Mouse (Mus musculus) hindbrain, embryonic 16.5 days (tissue): ENCODE data around the gene Myo1b. TPM values are rescaled to one million over a fixed set of nuclear protein-coding genes. Genes with fewer than 3 reads are reported as not detected.

ENCODE experiments used
- ATAC-seq: fragments of 200-750 bp; cut with Nextera tagmentation; 2 replicates; pipeline ENCODE4 v1.8.0; 2017; ENCODE audit warnings: moderate TSS enrichment, moderate library complexity
- H3K27ac ChIP-seq: fragments of 300-500 bp; sonication (generic); 2 replicates; pipeline ENCODE4 v1.5.1; 2014; ENCODE audit warnings: low read depth, mild to moderate bottlenecking, control low read depth, low read length, moderate library complexity
- H3K27me3 ChIP-seq: fragments of 300-500 bp; sonication (generic); replicated peaks from 2 replicates; pipeline ENCODE4 v1.6.1; 2014; ENCODE audit warnings: low read length; ENCODE audit not compliant: control insufficient read depth, insufficient read depth
- H3K36me3 ChIP-seq: fragments of 300-500 bp; sonication (generic); 2 replicates; pipeline ENCODE4 v1.6.1; 2014; ENCODE audit warnings: mild to moderate bottlenecking, low read length, moderate library complexity, mixed read lengths; ENCODE audit not compliant: control insufficient read depth, insufficient read depth
- H3K4me1 ChIP-seq: fragments of 300-500 bp; sonication (generic); 2 replicates; pipeline ENCODE4 v1.6.1; 2014; ENCODE audit warnings: low read depth, low read length; ENCODE audit not compliant: control insufficient read depth, insufficient read depth
- H3K4me2 ChIP-seq: fragments of 300-500 bp; sonication (generic); 2 replicates; pipeline ENCODE4 v1.6.1; 2014; ENCODE audit warnings: mild to moderate bottlenecking, low read length, control low read depth, moderate library complexity
- H3K4me3 ChIP-seq: fragments of 300-500 bp; sonication (generic); 2 replicates; pipeline ENCODE4 v1.5.1; 2014; ENCODE audit warnings: mild to moderate bottlenecking, low read length, control low read depth, moderate library complexity
- H3K9ac ChIP-seq: fragments of 300-500 bp; sonication (generic); 2 replicates; pipeline ENCODE4 v1.6.1; 2014; ENCODE audit warnings: low read depth, mild to moderate bottlenecking, control low read depth, low read length, moderate library complexity
- H3K9me3 ChIP-seq: fragments of 300-500 bp; sonication (generic); 2 replicates; pipeline ENCODE4 v1.6.1; 2014; ENCODE audit warnings: mild to moderate bottlenecking, low read length, moderate library complexity; ENCODE audit not compliant: control insufficient read depth
- WGBS: fragments of 180-500 bp; shearing (Covaris S2); extraction: QIAGEN DNeasy Blood & Tissue Kit; methylation state at CpG from one replicate; pipeline ENCODE4 v1.1.7; 2014; 5-methylcytosine and 5-hydroxymethylcytosine counted together
- polyA plus RNA-seq: library from polyadenylated mRNA; unstranded; fragments of >200 nt; fragmentation: Nextera tagmentation; extraction: Ambion mirVana; gene quantifications from 2 replicates; pipeline ENCODE4 v1.2.1, GENCODE M21; 2015

Gene Myo1b
- polyA plus RNA-seq, 1 experiment from 2014 or later: 43.2 TPM

DNA sequence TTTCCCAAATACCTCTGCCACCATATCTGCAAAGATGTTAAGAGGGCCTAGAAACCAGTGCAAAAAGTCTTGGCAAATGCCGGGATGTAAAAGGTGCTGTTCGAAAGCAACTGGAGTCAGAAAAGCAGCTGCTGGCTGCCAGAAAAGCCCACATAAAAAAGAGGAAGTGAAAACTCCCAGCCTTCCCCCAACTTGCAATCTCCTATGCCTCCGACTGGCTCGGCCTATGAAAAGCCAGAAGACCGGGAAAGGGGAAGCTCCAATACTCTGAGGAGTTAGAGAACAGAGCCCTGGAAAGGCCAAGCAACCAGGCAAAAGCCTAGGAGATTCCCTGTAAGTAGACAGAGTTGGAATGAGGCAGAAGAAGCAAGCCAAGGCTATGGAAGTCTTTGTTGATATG lies 14.7 kb upstream of the Myo1b start:
- Histone ChIP-seq H3K27ac (no peak overlapping the region), H3K4me2 (no peak overlapping the region), H3K4me1 (no peaks in the 10 kb centered on the region), H3K9me3 (no peaks in the 10 kb centered on the region), H3K36me3 (no peaks in the 10 kb centered on the region), H3K27me3 (no peaks in the 10 kb centered on the region), H3K9ac (no peak overlapping the region), H3K4me3 (no peak overlapping the region)
- WGBS: 74% methylated on average over 5 of the region's 5 CpGs
- no peak for ATAC-seq

GRCm38 (mm10) chr1:51929557-51929956 lies 13.7 kb upstream of the Myo1b start:
- Histone ChIP-seq H3K9ac (no peak overlapping the region), H3K4me2 (no peak overlapping the region), H3K27ac (no peak overlapping the region), H3K9me3 (no peaks in the 10 kb centered on the region), H3K36me3 (no peaks in the 10 kb centered on the region), H3K27me3 (no peaks in the 10 kb centered on the region), H3K4me1 (no peaks in the 10 kb centered on the region), H3K4me3 (no peak overlapping the region)
- ATAC-seq: no peak
- WGBS: 76% methylated on average over 3 of the region's 3 CpGs

- Histone ChIP-seq H3K4me1 (no peaks in the 10 kb centered on the region), H3K9ac (no peak overlapping the region), H3K9me3 (no peaks in the 10 kb centered on the region), H3K27me3 (no peaks in the 10 kb centered on the region), H3K4me2 (peak overlapping the region; percentile 50), H3K36me3 (no peaks in the 10 kb centered on the region), H3K4me3 (peak overlapping the region; percentile 27; the same call in 1 of the 2 replicates), H3K27ac (no peak overlapping the region)
- peak; percentile 90 for ATAC-seq
- 21% methylated on average over 12 of the region's 12 CpGs for WGBS
Measured at GRCm38 (mm10) chr1:51922820-51923219, 6.9 kb upstream of the Myo1b start.

GRCm38 (mm10) chr1:51916276-51916675 lies 405 bp upstream of the Myo1b start:
- 0 out of 2 replicates have a peak, but pooled peaks have one; percentile 4 for ATAC-seq
- Histone ChIP-seq H3K4me2 (peak overlapping the region; percentile 73), H3K27me3 (no peaks in the 10 kb centered on the region), H3K9me3 (no peaks in the 10 kb centered on the region), H3K4me1 (peaks cover 3% of the 10 kb centered on the region; the same call in 1 of the 2 replicates), H3K4me3 (peak overlapping the region; percentile 84), H3K36me3 (no peaks in the 10 kb centered on the region), H3K9ac (peak overlapping the region; percentile 86; the same call in 1 of the 2 replicates), H3K27ac (no peak overlapping the region; the same call in 1 of the 2 replicates)
- 55% methylated on average over 5 of the region's 5 CpGs for WGBS

DNA sequence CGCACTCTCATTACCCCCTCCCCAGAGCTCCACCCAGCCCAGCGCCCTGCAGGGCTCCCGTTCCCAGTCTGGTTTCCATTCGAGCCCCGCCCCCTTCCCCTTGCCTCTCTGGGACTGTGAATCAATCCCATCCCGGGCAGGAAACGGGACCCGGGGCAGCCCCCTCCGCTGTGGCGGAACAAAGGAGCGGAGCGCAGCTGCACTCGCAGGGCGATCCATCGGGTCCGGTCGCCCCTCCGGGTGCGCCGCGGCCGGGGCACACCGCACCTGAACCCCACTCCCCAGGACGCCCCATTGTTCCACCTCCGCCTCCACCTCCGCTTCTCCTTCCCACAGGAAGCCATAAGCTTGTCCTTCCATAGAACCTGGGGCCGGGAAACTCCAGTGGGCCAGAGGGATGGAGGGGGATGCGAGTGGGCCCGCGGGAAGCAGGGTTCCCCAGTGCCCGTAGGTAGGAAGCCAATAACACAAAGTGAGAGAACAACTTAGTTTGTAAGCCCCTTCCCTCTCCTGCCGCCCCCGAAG lies 758 bp downstream of the Myo1b start:
- under 1% methylated on average over 32 of the region's 33 CpGs for WGBS
- H3K27ac ChIP-seq: peak overlapping the region; percentile 83
- H3K9ac ChIP-seq: peak overlapping the region; percentile 86
- H3K36me3 ChIP-seq: no peaks in the 10 kb centered on the region
- peak overlapping the region; percentile 84 for H3K4me3 ChIP-seq
- H3K27me3 ChIP-seq: no peaks in the 10 kb centered on the region
- ATAC-seq: peak; percentile 68
- peaks cover 9% of the 10 kb centered on the region for H3K4me1 ChIP-seq
- no peaks in the 10 kb centered on the region for H3K9me3 ChIP-seq
- H3K4me2 ChIP-seq: peak overlapping the region; percentile 73

DNA sequence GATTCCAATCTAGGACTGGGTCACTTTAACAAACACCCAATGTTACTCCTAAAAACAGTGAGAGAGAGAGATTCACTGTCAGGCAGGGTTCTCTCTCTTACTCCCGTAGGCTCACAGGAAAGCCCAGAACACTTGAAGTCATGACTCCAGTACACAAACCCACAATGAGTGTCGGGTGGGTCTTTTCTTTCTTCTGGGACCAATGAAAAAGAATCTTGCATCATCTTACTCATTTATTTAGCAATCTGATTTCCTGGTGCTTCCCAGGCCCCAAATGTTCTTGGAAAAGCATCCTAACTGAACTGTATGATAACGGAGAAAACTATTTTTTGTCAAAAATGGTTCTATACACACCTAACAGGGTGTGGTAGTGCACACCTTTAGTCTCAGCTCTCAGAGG lies 1.8 kb downstream of the Myo1b start:
- ATAC-seq: no peak
- Histone ChIP-seq H3K9me3 (no peaks in the 10 kb centered on the region), H3K4me3 (no peak overlapping the region; the same call in 1 of the 2 replicates), H3K27ac (no peak overlapping the region), H3K27me3 (no peaks in the 10 kb centered on the region), H3K9ac (no peak overlapping the region), H3K4me2 (peak overlapping the region; percentile 24; the same call in 1 of the 2 replicates), H3K36me3 (no peaks in the 10 kb centered on the region), H3K4me1 (peaks cover 9% of the 10 kb centered on the region)
- 76% methylated on average over 3 of the region's 3 CpGs for WGBS

GRCm38 (mm10) chr1:51913071-51913814 lies 2.6 kb downstream of the Myo1b start:
- no peak for ATAC-seq
- Histone ChIP-seq H3K9ac (no peak overlapping the region), H3K4me2 (peak overlapping the region; percentile 24; the same call in 1 of the 2 replicates), H3K4me1 (peaks cover 9% of the 10 kb centered on the region), H3K36me3 (no peaks in the 10 kb centered on the region), H3K4me3 (no peak overlapping the region), H3K27ac (no peak overlapping the region), H3K27me3 (no peaks in the 10 kb centered on the region), H3K9me3 (no peaks in the 10 kb centered on the region)
- 64% methylated on average over 14 of the region's 14 CpGs for WGBS

GRCm38 (mm10) chr1:51911331-51911730 lies 4.5 kb downstream of the Myo1b start:
- Histone ChIP-seq H3K9me3 (no peaks in the 10 kb centered on the region), H3K27me3 (no peaks in the 10 kb centered on the region), H3K4me2 (no peak overlapping the region), H3K27ac (no peak overlapping the region), H3K4me3 (no peak overlapping the region), H3K4me1 (peaks cover 16% of the 10 kb centered on the region), H3K36me3 (no peaks in the 10 kb centered on the region), H3K9ac (no peak overlapping the region)
- ATAC-seq: no peak
- WGBS: 68% methylated on average over 4 of the region's 4 CpGs

DNA sequence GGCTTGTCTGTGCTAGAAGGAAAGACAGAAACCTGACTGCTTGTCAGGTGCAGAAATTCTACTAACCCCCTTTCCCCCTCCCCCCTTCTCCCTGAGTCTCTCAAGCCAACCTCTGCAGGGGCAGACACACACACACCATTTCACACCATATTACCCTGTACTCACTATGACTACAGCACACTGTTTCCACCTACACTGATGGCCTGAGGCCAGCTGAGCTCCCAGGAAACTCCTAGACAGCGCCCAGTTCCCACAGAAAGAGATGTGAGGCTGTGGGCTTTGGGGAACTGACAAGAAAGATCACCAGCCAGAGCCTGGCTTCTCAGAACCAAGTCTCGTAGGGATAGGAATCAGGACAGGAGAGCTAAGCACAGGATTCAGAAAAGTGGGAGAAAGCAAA lies 6.7 kb downstream of the Myo1b start:
- Histone ChIP-seq H3K4me3 (no peak overlapping the region), H3K4me1 (peaks cover 16% of the 10 kb centered on the region), H3K36me3 (no peaks in the 10 kb centered on the region), H3K27ac (no peak overlapping the region), H3K9me3 (no peaks in the 10 kb centered on the region), H3K27me3 (no peaks in the 10 kb centered on the region), H3K4me2 (no peak overlapping the region), H3K9ac (no peak overlapping the region)
- ATAC-seq: 0 out of 2 replicates have a peak, but pooled peaks have one; percentile 29
- WGBS: 40% methylated on average over 2 of the region's 2 CpGs
